Mouse (Mus musculus): ENCODE results near the gene Ephb1.

GRCm38 (mm10) chr9:101919324-101919723, 435.2 kb downstream of the Ephb1 start:
- TF ChIP-seq EP300 (optimal IDR thresholded peaks at IDR 0.05): no peak
- TF ChIP-seq CTCF (IDR thresholded peaks at IDR 0.05; ENCODE audit: low read depth): no peak
